Mouse (Mus musculus): ENCODE data around the gene Sun2.
A peak's percentile ranks its signal among the peaks of the same experiment; 100 is the strongest.

Sun2 gene

GRCm38 (mm10) chr15:79755977-79756625 lies 13.8 kb upstream of the Sun2 start:
- peak in 1 of 2 experiments; percentile 68 for DNase-seq (ENCODE audit: low spot score in 2 of 2)

- no peak for DNase-seq (ENCODE audit: low spot score in 2 of 2)
Observed at GRCm38 (mm10) chr15:79755176-79755575, 12.8 kb upstream of the Sun2 start.

GRCm38 (mm10) chr15:79753873-79754272 lies 11.5 kb upstream of the Sun2 start:
- DNase-seq (ENCODE audit: low spot score in 2 of 2), result no peak

GRCm38 (mm10) chr15:79753420-79753752 lies 11.1 kb upstream of the Sun2 start:
- DNase-seq (ENCODE audit: low spot score in 2 of 2), result no peak

GRCm38 (mm10) chr15:79752742-79753419 lies 10.5 kb upstream of the Sun2 start:
- peak in 1 of 2 experiments; percentile 80 for DNase-seq (ENCODE audit: low spot score in 2 of 2)

- DNase-seq (ENCODE audit: low spot score in 2 of 2), result no peak
Observed at GRCm38 (mm10) chr15:79751772-79752171, 9.4 kb upstream of the Sun2 start.

GRCm38 (mm10) chr15:79750266-79750665 lies 7.9 kb upstream of the Sun2 start:
- no peak for DNase-seq (ENCODE audit: low spot score in 2 of 2)

- no peak for DNase-seq (ENCODE audit: low spot score in 2 of 2)
Observed at GRCm38 (mm10) chr15:79749162-79749561, 6.8 kb upstream of the Sun2 start.

GRCm38 (mm10) chr15:79747998-79748397 lies 5.7 kb upstream of the Sun2 start:
- no peak for DNase-seq (ENCODE audit: low spot score in 2 of 2)

GRCm38 (mm10) chr15:79745883-79746282 lies 3.5 kb upstream of the Sun2 start:
- no peak for DNase-seq (ENCODE audit: low spot score in 2 of 2)

- DNase-seq (ENCODE audit: low spot score in 2 of 2), result no peak
Observed at GRCm38 (mm10) chr15:79745312-79745711, 3.0 kb upstream of the Sun2 start.

- no peak for DNase-seq (ENCODE audit: low spot score in 2 of 2)
Observed at GRCm38 (mm10) chr15:79744742-79745141, 2.4 kb upstream of the Sun2 start.

GRCm38 (mm10) chr15:79744001-79744400 lies 1.7 kb upstream of the Sun2 start:
- no peak for DNase-seq (ENCODE audit: low spot score in 2 of 2)

- DNase-seq (ENCODE audit: low spot score in 2 of 2), result no peak
Observed at GRCm38 (mm10) chr15:79742706-79743023, 329 bp upstream of the Sun2 start.

- DNase-seq (ENCODE audit: low spot score in 2 of 2), result no peak
Observed at GRCm38 (mm10) chr15:79741173-79741858, 1.0 kb downstream of the Sun2 start.

GRCm38 (mm10) chr15:79740739-79741138 lies 1.6 kb downstream of the Sun2 start:
- no peak for DNase-seq (ENCODE audit: low spot score in 2 of 2)

- DNase-seq (ENCODE audit: low spot score in 2 of 2), result no peak
Observed at GRCm38 (mm10) chr15:79734311-79734710, 8.0 kb downstream of the Sun2 start.

GRCm38 (mm10) chr15:79733640-79734039 lies 8.7 kb downstream of the Sun2 start:
- no peak for DNase-seq (ENCODE audit: low spot score in 2 of 2)

- DNase-seq (ENCODE audit: low spot score in 2 of 2), result no peak
Observed at GRCm38 (mm10) chr15:79733192-79733591, 9.1 kb downstream of the Sun2 start.

GRCm38 (mm10) chr15:79731554-79731953 lies 10.8 kb downstream of the Sun2 start:
- no peak for DNase-seq (ENCODE audit: low spot score in 2 of 2)

- DNase-seq (ENCODE audit: low spot score in 2 of 2), result no peak
Observed at GRCm38 (mm10) chr15:79728731-79729388, 13.5 kb downstream of the Sun2 start.

GRCm38 (mm10) chr15:79728311-79728710 lies 14.0 kb downstream of the Sun2 start:
- DNase-seq (ENCODE audit: low spot score in 2 of 2), result no peak

- peak in 1 of 2 experiments; percentile 70 for DNase-seq (ENCODE audit: low spot score in 2 of 2)
Observed at GRCm38 (mm10) chr15:79727840-79728239, 14.5 kb downstream of the Sun2 start.

Data from left cerebral cortex, adult 9 months (tissue).